Mouse (Mus musculus): ENCODE measurements around the gene Defb22.
A peak's percentile ranks its signal among the peaks of the same experiment; 100 is the strongest.

GRCm38 (mm10) chr2:152436983-152437860, 52.7 kb downstream of the Defb22 start:
- peak; percentile 95 for TF ChIP-seq CTCF (IDR thresholded peaks at IDR 0.05; ENCODE audit: low read depth)
- TF ChIP-seq EP300 (IDR thresholded peaks at IDR 0.05; ENCODE audit: low read depth): no peak
